Mouse (Mus musculus) hindbrain, embryonic 14.5 days (tissue): ENCODE results near the gene Ogfod3. TPM values are rescaled to one million over a fixed set of nuclear protein-coding genes. Genes with fewer than 3 reads are reported as not detected.
A peak's percentile ranks its signal among the peaks of the same experiment; 100 is the strongest.

ENCODE experiments used
- ATAC-seq: fragments of 200-750 bp; cut with Nextera tagmentation; 2 replicates; pipeline ENCODE4 v1.8.0; 2017; ENCODE audit warnings: moderate number of reproducible peaks, mild to moderate bottlenecking, moderate TSS enrichment, moderate library complexity; ENCODE audit not compliant: low FRiP score
- DNase-seq: peaks from one replicate; pipeline ENCODE4 v3.0.0-alpha.2; 2015; ENCODE audit warnings: low spot score
- H3K27ac ChIP-seq: fragments of 300-500 bp; sonication (generic); 2 replicates; pipeline ENCODE4 v1.5.1; 2014; ENCODE audit warnings: mild to moderate bottlenecking, moderate library complexity
- H3K27me3 ChIP-seq: fragments of 300-500 bp; sonication (generic); 2 replicates; pipeline ENCODE4 v1.6.1; 2014; ENCODE audit warnings: mild to moderate bottlenecking, low read length, mixed read lengths; ENCODE audit not compliant: control insufficient read depth, insufficient read depth
- H3K36me3 ChIP-seq: fragments of 300-500 bp; sonication (generic); replicated peaks from 2 replicates; pipeline ENCODE4 v1.6.1; 2014; ENCODE audit not compliant: control insufficient read depth, insufficient read depth
- H3K4me1 ChIP-seq: fragments of 300-500 bp; sonication (generic); replicated peaks from 2 replicates; pipeline ENCODE4 v1.6.1; 2014; ENCODE audit warnings: antibody characterized with exemption, low read length, mixed read lengths; ENCODE audit not compliant: control insufficient read depth, insufficient read depth
- H3K4me2 ChIP-seq: fragments of 300-500 bp; sonication (generic); replicated peaks from 2 replicates; pipeline ENCODE4 v1.6.1; 2014; ENCODE audit warnings: mild to moderate bottlenecking, moderate library complexity
- H3K4me3 ChIP-seq: fragments of 300-500 bp; sonication (generic); replicated peaks from 2 replicates; pipeline ENCODE4 v1.5.1; 2014; ENCODE audit warnings: mild to moderate bottlenecking, low read length
- H3K9ac ChIP-seq: fragments of 300-500 bp; sonication (generic); 2 replicates; pipeline ENCODE4 v1.6.1; 2014
- H3K9me3 ChIP-seq: fragments of 300-500 bp; sonication (generic); 2 replicates; pipeline ENCODE4 v1.6.1; 2016; ENCODE audit warnings: low read length; ENCODE audit not compliant: control insufficient read depth
- WGBS: fragments of 180-500 bp; shearing (Covaris S2); extraction: QIAGEN DNeasy Blood & Tissue Kit; methylation state at CpG from one replicate; pipeline ENCODE4 v1.1.7; 2014; 5-methylcytosine and 5-hydroxymethylcytosine counted together
- polyA plus RNA-seq: library from polyadenylated mRNA; unstranded; fragments of >200 nt; fragmentation: Nextera tagmentation; extraction: Ambion mirVana; gene quantifications from 2 replicates; pipeline ENCODE4 v1.2.1, GENCODE M21; 2014

The Ogfod3 gene
- polyA plus RNA-seq, 1 experiment from 2014 or later = 30.3 TPM

DNA sequence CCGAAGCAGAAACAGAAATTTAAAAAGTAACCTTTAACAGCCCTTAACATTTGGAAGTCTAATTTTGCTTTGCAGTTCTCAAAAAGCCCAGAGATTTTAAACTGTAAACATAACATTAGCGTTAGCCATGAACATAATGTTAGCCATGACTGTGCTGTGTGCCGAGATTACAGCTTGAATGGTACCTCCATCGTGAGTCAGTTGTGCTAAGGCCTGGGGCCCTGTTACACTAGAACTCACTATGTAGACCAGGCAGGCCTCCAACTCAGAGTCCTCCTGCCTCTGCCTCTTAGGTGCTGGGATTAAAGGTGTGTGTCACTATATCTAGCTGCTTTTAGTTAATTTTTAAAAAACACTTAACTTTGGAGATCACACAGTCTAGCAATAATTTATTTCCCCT lies 26.7 kb upstream of the Ogfod3 start:
- Histone ChIP-seq H3K4me2 (no peak overlapping the region), H3K9ac (no peak overlapping the region), H3K9me3 (no peaks in the 10 kb centered on the region), H3K27me3 (no peaks in the 10 kb centered on the region), H3K27ac (no peak overlapping the region), H3K36me3 (peaks cover under 1% of the 10 kb centered on the region; the same call in 1 of the 2 replicates), H3K4me1 (peaks cover 25% of the 10 kb centered on the region), H3K4me3 (no peak overlapping the region)
- no peak for ATAC-seq
- DNase-seq = no peak
- 80% methylated on average over 4 of the region's 4 CpGs for WGBS

DNA sequence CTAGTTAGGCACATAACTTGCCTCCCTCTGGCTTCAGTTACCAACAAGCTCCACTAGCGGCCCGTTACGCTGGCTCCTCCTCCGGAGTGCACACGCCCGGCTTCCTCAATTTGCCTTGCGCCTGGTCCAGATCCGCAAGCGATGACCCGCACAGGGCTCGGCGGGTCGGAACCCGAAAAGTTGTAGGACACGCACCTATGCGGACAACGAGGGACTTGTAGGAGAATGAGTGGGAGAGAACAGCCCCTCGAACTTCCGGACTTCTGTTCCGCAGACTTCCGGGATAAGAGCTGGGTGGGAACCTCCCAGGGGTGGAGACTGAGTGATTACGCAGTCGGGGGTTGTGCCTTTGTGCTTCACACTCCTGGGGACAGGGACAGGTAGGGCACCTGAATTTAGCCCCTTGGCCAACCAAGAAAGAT lies 24.5 kb upstream of the Ogfod3 start, which contains the start of gene Cybc1:
TSS of gene Cybc1 (minus strand) at position 305 of the 422 bp plus-strand sequence.
- Histone ChIP-seq H3K4me2 (peak within 1 kb of the TSS; percentile 78), H3K27me3 (no peaks in the 10 kb centered on the region), H3K36me3 (peaks cover 22% of the 10 kb centered on the region), H3K27ac (peak within 1 kb of the TSS; percentile 47), H3K4me1 (peaks cover 18% of the 10 kb centered on the region), H3K4me3 (peak within 1 kb of the TSS; percentile 56), H3K9me3 (no peaks in the 10 kb centered on the region), H3K9ac (peak within 1 kb of the TSS; percentile 70)
- ATAC-seq (peak; percentile 87), DNase-seq (peak; percentile 78)
- under 1% methylated on average over 23 of the region's 23 CpGs for WGBS

DNA sequence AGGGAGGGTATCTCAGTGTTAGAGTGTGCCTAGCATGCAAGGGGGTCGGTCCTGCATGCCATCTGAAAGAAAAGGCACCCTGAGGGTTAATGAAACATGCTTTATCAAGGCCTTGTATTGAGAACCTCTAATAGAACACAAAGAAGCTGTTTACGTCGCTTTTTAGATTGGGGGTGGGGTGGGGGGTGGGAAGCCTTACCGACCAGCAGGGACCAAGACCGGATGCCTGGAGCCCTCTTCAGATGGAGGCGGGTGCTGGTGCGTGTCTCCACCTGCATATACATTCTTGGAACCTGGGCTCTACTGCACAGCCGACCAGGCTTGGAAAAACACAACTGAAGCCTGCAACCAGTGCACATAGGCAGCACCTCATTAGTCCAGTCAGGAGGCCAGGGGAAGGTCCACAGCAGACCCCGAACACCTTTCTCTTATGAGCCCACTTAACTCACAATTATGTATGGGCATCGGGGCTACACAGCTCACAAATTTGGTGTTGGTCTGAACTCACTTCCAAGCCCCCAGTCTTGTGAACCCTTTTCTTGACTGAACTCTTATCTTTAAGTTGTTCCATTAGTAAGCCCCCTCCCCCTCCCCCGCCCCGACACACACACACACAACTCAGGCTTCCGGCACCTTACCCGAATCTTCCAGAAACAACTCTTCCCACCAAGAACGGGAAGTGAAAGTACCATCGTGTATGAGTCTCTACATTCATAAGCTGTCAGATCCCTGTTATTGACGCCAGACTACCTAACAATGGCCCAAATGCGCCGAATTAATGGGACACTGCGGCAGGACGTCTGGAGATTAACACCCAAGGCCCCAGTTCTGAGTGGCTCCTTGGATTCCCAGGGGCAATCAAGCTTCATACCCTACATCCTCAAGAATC lies 23.9 kb upstream of the Ogfod3 start:
- Histone ChIP-seq H3K4me2 (peak overlapping the region; percentile 78), H3K27me3 (no peaks in the 10 kb centered on the region), H3K4me1 (peaks cover 18% of the 10 kb centered on the region), H3K4me3 (peak overlapping the region; percentile 56), H3K9me3 (no peaks in the 10 kb centered on the region), H3K9ac (peak overlapping the region; percentile 70), H3K36me3 (peaks cover 28% of the 10 kb centered on the region), H3K27ac (peak overlapping the region; percentile 47; the same call in 1 of the 2 replicates)
- ATAC-seq (no peak; the same call in 1 of the 2 replicates), DNase-seq (no peak)
- 28% methylated on average over 21 of the region's 21 CpGs for WGBS

GRCm38 (mm10) chr11:121221321-121222010 lies 17.0 kb upstream of the Ogfod3 start:
- no peak overlapping the region for H3K4me2 ChIP-seq
- peaks cover 89% of the 10 kb centered on the region for H3K36me3 ChIP-seq
- no peak overlapping the region for H3K9ac ChIP-seq
- H3K4me3 ChIP-seq = no peak overlapping the region
- no peak overlapping the region for H3K27ac ChIP-seq
- 92% methylated on average over 6 of the region's 6 CpGs for WGBS
- DNase-seq = no peak
- H3K27me3 ChIP-seq = no peaks in the 10 kb centered on the region
- no peak for ATAC-seq
- H3K4me1 ChIP-seq = no peaks in the 10 kb centered on the region
- no peaks in the 10 kb centered on the region for H3K9me3 ChIP-seq

- peaks cover 91% of the 10 kb centered on the region for H3K36me3 ChIP-seq
- no peaks in the 10 kb centered on the region for H3K9me3 ChIP-seq
- H3K9ac ChIP-seq = no peak overlapping the region
- H3K27ac ChIP-seq = no peak overlapping the region
- DNase-seq = no peak
- ATAC-seq = no peak
- H3K4me1 ChIP-seq = no peaks in the 10 kb centered on the region
- no peak overlapping the region for H3K4me2 ChIP-seq
- H3K27me3 ChIP-seq = no peaks in the 10 kb centered on the region
- H3K4me3 ChIP-seq = no peak overlapping the region
- WGBS = 93% methylated on average over 5 of the region's 5 CpGs
Observed at GRCm38 (mm10) chr11:121220771-121221170, 16.3 kb upstream of the Ogfod3 start.

GRCm38 (mm10) chr11:121219776-121220175 lies 15.3 kb upstream of the Ogfod3 start:
- DNase-seq (no peak), ATAC-seq (no peak)
- 95% methylated on average over 11 of the region's 11 CpGs for whole genome bisulfite sequencing
- H3K36me3 ChIP-seq = peaks cover 83% of the 10 kb centered on the region
- H3K4me2 ChIP-seq = no peak overlapping the region
- no peaks in the 10 kb centered on the region for H3K27me3 ChIP-seq
- no peaks in the 10 kb centered on the region for H3K9me3 ChIP-seq
- no peak overlapping the region for H3K9ac ChIP-seq
- H3K4me1 ChIP-seq = no peaks in the 10 kb centered on the region
- H3K27ac ChIP-seq = no peak overlapping the region
- H3K4me3 ChIP-seq = no peak overlapping the region

DNA sequence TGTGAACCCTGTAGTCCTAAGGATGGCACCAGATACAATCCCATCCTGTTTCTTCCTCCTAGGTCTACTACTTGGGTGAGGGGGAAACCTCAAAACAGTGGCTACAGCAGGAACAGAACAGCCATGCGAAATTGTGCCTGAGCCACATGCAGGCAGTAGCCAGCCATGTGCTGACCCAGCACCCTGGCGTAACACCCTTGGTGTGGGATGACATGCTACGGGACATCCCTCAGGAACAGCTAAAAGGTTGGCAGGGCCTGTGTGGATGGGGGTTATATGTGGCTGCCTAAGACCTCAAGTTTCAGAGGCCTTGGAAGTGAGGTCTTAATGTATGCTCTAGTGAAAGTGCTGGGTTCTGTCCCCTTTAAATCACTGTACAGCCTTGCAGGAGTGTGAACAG lies 12.3 kb upstream of the Ogfod3 start:
- Histone ChIP-seq H3K4me1 (no peaks in the 10 kb centered on the region), H3K27ac (no peak overlapping the region), H3K36me3 (peaks cover 66% of the 10 kb centered on the region), H3K27me3 (no peaks in the 10 kb centered on the region), H3K4me3 (no peak overlapping the region), H3K9ac (no peak overlapping the region), H3K9me3 (no peaks in the 10 kb centered on the region), H3K4me2 (no peak overlapping the region)
- WGBS = 95% methylated on average over 3 of the region's 3 CpGs
- no peak for DNase-seq
- no peak for ATAC-seq

GRCm38 (mm10) chr11:121203859-121204160 lies 701 bp downstream of the Ogfod3 start:
- WGBS = 0% methylated on average over 5 of the region's 5 CpGs
- H3K27me3 ChIP-seq = no peaks in the 10 kb centered on the region
- peak overlapping the region; percentile 59 for H3K4me2 ChIP-seq
- no peak for DNase-seq
- peaks cover 12% of the 10 kb centered on the region; the same call in 1 of the 2 replicates for H3K4me1 ChIP-seq
- peak overlapping the region; percentile 77 for H3K9ac ChIP-seq
- H3K9me3 ChIP-seq = no peaks in the 10 kb centered on the region
- peak overlapping the region; percentile 85 for H3K27ac ChIP-seq
- peaks cover 10% of the 10 kb centered on the region for H3K36me3 ChIP-seq
- no peak for ATAC-seq
- peak overlapping the region; percentile 64 for H3K4me3 ChIP-seq

- no peaks in the 10 kb centered on the region; the same call in 1 of the 2 replicates for H3K36me3 ChIP-seq
- H3K9ac ChIP-seq = no peak overlapping the region
- H3K4me3 ChIP-seq = no peak overlapping the region
- no peaks in the 10 kb centered on the region for H3K27me3 ChIP-seq
- H3K4me1 ChIP-seq = peaks cover 12% of the 10 kb centered on the region; the same call in 1 of the 2 replicates
- DNase-seq (peak; percentile 42), ATAC-seq (no peak)
- no peaks in the 10 kb centered on the region for H3K9me3 ChIP-seq
- WGBS = 56% methylated on average over 11 of the region's 11 CpGs
- H3K27ac ChIP-seq = no peak overlapping the region
- H3K4me2 ChIP-seq = no peak overlapping the region
Observed at GRCm38 (mm10) chr11:121201436-121202198, 2.9 kb downstream of the Ogfod3 start.
